Comparison of ENCODE assay signal across 15 mouse cellular contexts in the genomic region with DNA sequence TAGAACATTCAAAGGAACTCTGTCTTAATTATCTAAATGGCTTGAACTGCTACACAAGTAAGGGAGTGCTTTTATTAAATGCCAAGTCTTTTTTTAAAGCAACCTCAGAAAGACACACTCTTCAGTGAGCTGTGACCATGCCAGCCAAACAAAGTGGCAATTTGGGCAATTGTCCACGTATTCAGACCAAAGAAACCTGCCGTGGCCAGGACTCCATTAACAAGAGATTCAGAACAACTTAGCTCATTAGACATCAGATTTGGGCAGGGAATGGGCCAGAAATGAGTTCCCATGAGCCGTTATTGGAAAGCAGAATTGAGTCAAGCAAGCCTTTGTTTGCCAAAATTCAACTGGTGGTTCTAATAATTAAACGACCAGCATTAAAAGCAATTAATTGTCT.
DNase-seq lines count a peak whose midpoint lies in the region; ATAC-seq and TF ChIP-seq lines count a peak whose summit lies in the region.
"Had no signal": no experiment of that assay in that cellular context is flagged by ENCODE, and none has a peak within 500 bp of the region (broad histone marks: within the 10 kb centered on the region; RNA-seq: fewer than 3 reads in every experiment).

No protein-coding gene starts in this region.

- TF ChIP-seq EP300 in stomach, postnatal 0 days (optimal IDR thresholded peaks at IDR 0.05), result no peak

- no peaks in the 10 kb centered on the region for H3K9me3 ChIP-seq in stomach, postnatal 0 days (ENCODE audit: control insufficient read depth, low read length)

- intact Hi-C loops in left cerebral cortex, postnatal 25 days (cut with DNase I), result no loop called here

- H3K27ac ChIP-seq in stomach, postnatal 0 days (replicated peaks), result no peak overlapping the region
- H3K27ac ChIP-seq: heart, adult 2 months had no signal

- H3K9ac ChIP-seq in stomach, postnatal 0 days (ENCODE audit: low read length), result no peak overlapping the region

- no peaks in the 10 kb centered on the region for H3K4me1 ChIP-seq in stomach, postnatal 0 days (replicated peaks; ENCODE audit: control insufficient read depth, insufficient read depth)

- no peak overlapping the region for H3K4me2 ChIP-seq in stomach, postnatal 0 days (replicated peaks; ENCODE audit: low read depth)
- H3K4me2 ChIP-seq: liver, embryonic 11.5 days had no signal

- no peaks in the 10 kb centered on the region for H3K27me3 ChIP-seq in stomach, postnatal 0 days (ENCODE audit: control insufficient read depth, insufficient read depth, low read length)

- DNase-seq in layer of hippocampus, adult 11-12 months (ENCODE audit: low spot score), result peak; percentile 41
- DNase-seq in layer of hippocampus, adult 9-10 months (ENCODE audit: low spot score), result no peak
- peak; percentile 18 for DNase-seq in brain, adult 2 months (ENCODE audit: low read depth, low spot score)
- peak; percentile 32 to 59 for DNase-seq in frontal cortex, adult 2 months (ENCODE audit: extremely low spot score in 1 of 2, low spot score in 1 of 2)
- DNase-seq in left cerebral cortex, postnatal 25 days (ENCODE audit: low spot score in 2 of 2), result peak; percentile 21 to 62
- no peak for DNase-seq in kidney, postnatal 4 days
- no peak for DNase-seq in stomach, postnatal 0 days (ENCODE audit: low spot score)
- DNase-seq: adrenal gland, postnatal 36 days; B cell, adult 2 months; heart, adult 2 months; kidney, adult 9 months; spleen, adult 18-20 months; thymus, postnatal 4 days had no signal

- no peak for TF ChIP-seq CTCF in stomach, postnatal 0 days (IDR thresholded peaks at IDR 0.05; ENCODE audit: low read depth)

- no peaks in the 10 kb centered on the region for H3K36me3 ChIP-seq in stomach, postnatal 0 days (ENCODE audit: control insufficient read depth, insufficient read depth, low read length)
- H3K36me3 ChIP-seq: G1E had no signal

- whole genome bisulfite sequencing in stomach, postnatal 0 days, result 80% methylated on average over 4 of the region's 4 CpGs

- H3K4me3 ChIP-seq in stomach, postnatal 0 days (ENCODE audit: low read depth, low read length), result no peak overlapping the region
- H3K4me3 ChIP-seq: heart, adult 2 months had no signal

- no peak for ATAC-seq in stomach, postnatal 0 days (ENCODE audit: low FRiP score, low TSS enrichment)

Comparison
In these comparisons a context has a peak if more than half of its experiments do, and no peak if none do; other contexts are left out.
1. DNase-seq: peak in layer of hippocampus, adult 11-12 months (single experiment), brain, adult 2 months (single experiment), frontal cortex, adult 2 months (2 of 2) and left cerebral cortex, postnatal 25 days (2 of 2); none in layer of hippocampus, adult 9-10 months (single experiment), kidney, postnatal 4 days (0 of 2) and stomach, postnatal 0 days (single experiment).